Mouse (Mus musculus) spleen, embryonic (tissue): Measurements from ENCODE around the gene Snf8.

ENCODE experiments used
- CTCF ChIA-PET: fragments of 350-600 bp; sonication (Branson Sonifier 250); formaldehyde crosslinking; loops from one replicate; lab custom pipeline; 2022; lab: Charles Lee

Snf8 gene

GRCm38 (mm10) chr11:96034596-96035052, at the start of gene Snf8:
TSS of gene Snf8 (plus strand) at chr11:96034885.
- CTCF ChIA-PET = interaction anchor here (0.6 to 1.3 kb wide), 3 partner anchors 31 to 121 kb away, joined by 3 to 7 read pairs (median 4); partner anchors contain the start of gene Ube2z

GRCm38 (mm10) chr11:95987854-95988447, 46.7 kb upstream of the Snf8 start:
- CTCF ChIA-PET = no interaction called here

GRCm38 (mm10) chr11:95988533-95988932, 46.2 kb upstream of the Snf8 start:
- CTCF ChIA-PET = no interaction called here

GRCm38 (mm10) chr11:95989864-95990263, 44.8 kb upstream of the Snf8 start:
- CTCF ChIA-PET = no interaction called here

- CTCF ChIA-PET = no interaction called here
Observed at GRCm38 (mm10) chr11:95990431-95990830, 44.3 kb upstream of the Snf8 start.

- CTCF ChIA-PET = no interaction called here
Observed at GRCm38 (mm10) chr11:95990886-95991708, 43.6 kb upstream of the Snf8 start.

- CTCF ChIA-PET = no interaction called here
Observed at GRCm38 (mm10) chr11:95994151-95994550, 40.5 kb upstream of the Snf8 start.

- CTCF ChIA-PET = interaction anchor here (0.7 kb wide), 1 partner anchor 11 kb away, joined by 4 read pairs; no protein-coding TSS in a partner anchor
Observed at GRCm38 (mm10) chr11:96003100-96003900, 31.4 kb upstream of the Snf8 start.

GRCm38 (mm10) chr11:96003969-96004792, 30.5 kb upstream of the Snf8 start:
- CTCF ChIA-PET = interaction anchor here (0.7 kb wide), 1 partner anchor 12 kb away, joined by 4 read pairs; no protein-coding TSS in a partner anchor

GRCm38 (mm10) chr11:96004793-96005402, 29.8 kb upstream of the Snf8 start:
- CTCF ChIA-PET = no interaction called here

GRCm38 (mm10) chr11:96005403-96006271, 29.0 kb upstream of the Snf8 start, which contains the start of gene Igf2bp1:
TSS of gene Igf2bp1 (minus strand) at chr11:96005940.
- CTCF ChIA-PET = interaction anchor here (0.7 kb wide), 1 partner anchor 57 kb away, joined by 8 read pairs; no protein-coding TSS in a partner anchor

- CTCF ChIA-PET = no interaction called here
Observed at GRCm38 (mm10) chr11:96006367-96006851, 28.3 kb upstream of the Snf8 start.

- CTCF ChIA-PET = no interaction called here
Observed at GRCm38 (mm10) chr11:96006852-96007515, 27.7 kb upstream of the Snf8 start.

- CTCF ChIA-PET = no interaction called here
Observed at GRCm38 (mm10) chr11:96007516-96008235, 27.0 kb upstream of the Snf8 start.

- CTCF ChIA-PET = interaction anchor here (0.6 kb wide), 1 partner anchor 540 kb away, joined by 3 read pairs; no protein-coding TSS in a partner anchor
Observed at GRCm38 (mm10) chr11:96008827-96009226, 25.9 kb upstream of the Snf8 start.

GRCm38 (mm10) chr11:96011982-96012381, 22.7 kb upstream of the Snf8 start:
- CTCF ChIA-PET = interaction anchor here (0.7 kb wide), 1 partner anchor 469 kb away, joined by 3 read pairs; no protein-coding TSS in a partner anchor

- CTCF ChIA-PET = no interaction called here
Observed at GRCm38 (mm10) chr11:96015421-96015820, 19.3 kb upstream of the Snf8 start.

- CTCF ChIA-PET = no interaction called here
Observed at GRCm38 (mm10) chr11:96017941-96018351, 16.7 kb upstream of the Snf8 start.
